Mouse (Mus musculus) embryonic fibroblast, embryonic 13.5 days (primary cell): ENCODE measurements around the gene Cyp51. TPM values are rescaled to one million over a fixed set of nuclear protein-coding genes. Genes with fewer than 3 reads are reported as not detected.

Experiments
- H3K27ac ChIP-seq: 2 replicates; pipeline ENCODE4 v1.5.1; 2012; ENCODE audit warnings: low read length, control low read depth, inconsistent platforms; ENCODE audit not compliant: insufficient read depth
- H3K4me1 ChIP-seq: 2 replicates; pipeline ENCODE4 v1.6.1; 2011; ENCODE audit warnings: low read length; ENCODE audit not compliant: control insufficient read depth, insufficient read depth
- H3K4me3 ChIP-seq: 2 replicates; pipeline ENCODE4 v1.5.1; 2011; ENCODE audit warnings: mild to moderate bottlenecking, control low read depth, low read length; ENCODE audit not compliant: insufficient read depth
- CTCF ChIP-seq: IDR thresholded peaks from 2 replicates; pipeline ENCODE4 v1.5.1; 2011; ENCODE audit warnings: mild to moderate bottlenecking, control low read depth, low read length, moderate library complexity, borderline replicate concordance; ENCODE audit not compliant: insufficient read depth
- POLR2A ChIP-seq: IDR thresholded peaks from 2 replicates; pipeline ENCODE4 v1.6.1; 2011; ENCODE audit warnings: low read depth, mild to moderate bottlenecking, control low read depth, low read length, moderate library complexity
- polyA plus RNA-seq: library from polyadenylated mRNA; stranded (reverse); fragments of >200 nt; gene quantifications from 2 replicates; pipeline ENCODE4 v1.2.4, GENCODE M21; 2011; ENCODE audit warnings: low read depth; ENCODE audit not compliant: missing spikeins, insufficient read length

The Cyp51 gene
- polyA plus RNA-seq, 1 experiment = 86.6 TPM

- H3K4me3 ChIP-seq = no peak overlapping the region
- TF ChIP-seq CTCF (no peak), POLR2A (no peak)
- peaks cover 8% of the 10 kb centered on the region; the same call in 1 of the 2 replicates for H3K4me1 ChIP-seq
- no peak overlapping the region for H3K27ac ChIP-seq
These were observed 72.7 kb downstream of the Cyp51 start for GRCm38 (mm10) chr5:4031846-4032245.

Other genes starting within 250 kb of the Cyp51 start
- gene Mterf1a, start 210.8 kb downstream of the Cyp51 start, polyA plus RNA-seq = 4.4 and 6.4 TPM in 2 replicates
- gene Akap9, start 176.7 kb downstream of the Cyp51 start, polyA plus RNA-seq = 31.1 and 36.0 TPM in 2 replicates
- 1.5 and 2.3 TPM in 2 replicates for gene Mterf1b, start 87.6 kb upstream of the Cyp51 start, polyA plus RNA-seq